ENCODE assay signal across 17 mouse cellular contexts in genomic region chr4:124762858-124763452, GRCm38 (mm10).
"Had no signal": no experiment of that assay in that cellular context is flagged by ENCODE, and none has a peak within 500 bp of the region (broad histone marks: within the 10 kb centered on the region; RNA-seq: fewer than 3 reads in every experiment).

No protein-coding gene starts in this region.

- H3K27me3 ChIP-seq: kidney, embryonic 15.5 days; liver, embryonic 15.5 days; lung, embryonic 15.5 days; midbrain, embryonic 12.5 days had no signal

- DNase-seq: kidney, adult 8-10 months; kidney, postnatal 10 days; kidney, postnatal 36 days; layer of hippocampus, postnatal 36 days; lung, adult 18-20 months; lung, postnatal 10 days; lung, postnatal 36 days; thymus, adult 18-20 months; thymus, postnatal 36 days had no signal

- H3K36me3 ChIP-seq: kidney, embryonic 15.5 days; lung, embryonic 15.5 days had no signal

- ATAC-seq: midbrain, embryonic 16.5 days had no signal

- H3K9me3 ChIP-seq: kidney, embryonic 15.5 days; liver, embryonic 15.5 days; lung, embryonic 15.5 days; midbrain, embryonic 12.5 days had no signal

- H3K4me1 ChIP-seq: midbrain, embryonic 12.5 days had no signal

- H3K9ac ChIP-seq: kidney, embryonic 15.5 days; liver, embryonic 15.5 days; lung, embryonic 15.5 days; midbrain, embryonic 12.5 days had no signal

- H3K4me2 ChIP-seq: kidney, embryonic 15.5 days; liver, embryonic 11.5 days; liver, embryonic 15.5 days; lung, embryonic 15.5 days; midbrain, embryonic 12.5 days had no signal

- H3K27ac ChIP-seq: kidney, embryonic 15.5 days; left cerebral cortex, adult 2 months; liver, embryonic 15.5 days; lung, embryonic 15.5 days; midbrain, embryonic 12.5 days had no signal

- H3K4me3 ChIP-seq: kidney, embryonic 15.5 days; left cerebral cortex, adult 2 months; liver, embryonic 15.5 days; lung, embryonic 15.5 days; midbrain, embryonic 12.5 days; myocyte had no signal
